Mouse (Mus musculus) midbrain, embryonic 16.5 days (tissue): ENCODE measurements around the gene Atp13a2. TPM values are rescaled to one million over a fixed set of nuclear protein-coding genes. Genes with fewer than 3 reads are reported as not detected.
A peak's percentile ranks its signal among the peaks of the same experiment; 100 is the strongest.

Experiments
- ATAC-seq: fragments of 200-750 bp; cut with Nextera tagmentation; 2 replicates; pipeline ENCODE4 v1.8.0; 2017; ENCODE audit warnings: moderate TSS enrichment
- H3K27ac ChIP-seq: fragments of 300-500 bp; sonication (generic); 2 replicates; pipeline ENCODE4 v1.5.1; 2014; ENCODE audit warnings: mild to moderate bottlenecking, low read length, mixed read lengths
- H3K27me3 ChIP-seq: fragments of 300-500 bp; sonication (generic); 2 replicates; pipeline ENCODE4 v1.6.1; 2014; ENCODE audit warnings: low read depth, low read length, mixed read lengths; ENCODE audit not compliant: control insufficient read depth, insufficient read depth
- H3K36me3 ChIP-seq: fragments of 300-500 bp; sonication (generic); 2 replicates; pipeline ENCODE4 v1.6.1; 2014; ENCODE audit warnings: mild to moderate bottlenecking, low read length, moderate library complexity, mixed read lengths; ENCODE audit not compliant: control insufficient read depth, insufficient read depth
- H3K4me1 ChIP-seq: fragments of 300-500 bp; sonication (generic); 2 replicates; pipeline ENCODE4 v1.6.1; 2014; ENCODE audit warnings: mild to moderate bottlenecking, low read length, mixed read lengths; ENCODE audit not compliant: control insufficient read depth, insufficient read depth
- H3K4me2 ChIP-seq: fragments of 300-500 bp; sonication (generic); 2 replicates; pipeline ENCODE4 v1.6.1; 2014; ENCODE audit warnings: mild to moderate bottlenecking, low read length, mixed read lengths
- H3K4me3 ChIP-seq: fragments of 300-500 bp; sonication (generic); 2 replicates; pipeline ENCODE4 v1.5.1; 2014; ENCODE audit warnings: low read depth, mild to moderate bottlenecking, low read length, moderate library complexity, mixed read lengths
- H3K9ac ChIP-seq: fragments of 300-500 bp; sonication (generic); 2 replicates; pipeline ENCODE4 v1.6.1; 2014; ENCODE audit warnings: low read depth, low read length, mixed read lengths
- H3K9me3 ChIP-seq: fragments of 300-500 bp; sonication (generic); replicated peaks from 2 replicates; pipeline ENCODE4 v1.6.1; 2014; ENCODE audit warnings: mild to moderate bottlenecking, low read length, mixed read lengths; ENCODE audit not compliant: control insufficient read depth, poor library complexity, severe bottlenecking
- WGBS: fragments of 180-500 bp; shearing (Covaris S2); extraction: QIAGEN DNeasy Blood & Tissue Kit; methylation state at CpG from one replicate; pipeline ENCODE4 v1.1.7; 2014; 5-methylcytosine and 5-hydroxymethylcytosine counted together
- polyA plus RNA-seq: library from polyadenylated mRNA; unstranded; fragments of >200 nt; fragmentation: Nextera tagmentation; extraction: Ambion mirVana; gene quantifications from 2 replicates; pipeline ENCODE4 v1.2.1, GENCODE M21; 2015

The Atp13a2 gene
- polyA plus RNA-seq, 1 experiment from 2014 or later, result 190 TPM

- Histone ChIP-seq H3K4me2 (no peak overlapping the region), H3K4me3 (no peak overlapping the region), H3K9ac (no peak overlapping the region), H3K27me3 (no peaks in the 10 kb centered on the region), H3K27ac (no peak overlapping the region), H3K4me1 (peaks cover 6% of the 10 kb centered on the region), H3K9me3 (no peaks in the 10 kb centered on the region), H3K36me3 (peaks cover 61% of the 10 kb centered on the region)
- no peak for ATAC-seq
- 87% methylated on average over 13 of the region's 13 CpGs for WGBS
Observed at GRCm38 (mm10) chr4:141005983-141006382, 19.3 kb downstream of the Atp13a2 start.

GRCm38 (mm10) chr4:141008028-141008427, 21.4 kb downstream of the Atp13a2 start:
- Histone ChIP-seq H3K27me3 (no peaks in the 10 kb centered on the region), H3K9me3 (no peaks in the 10 kb centered on the region), H3K4me2 (no peak overlapping the region), H3K9ac (no peak overlapping the region), H3K4me1 (peaks cover 22% of the 10 kb centered on the region), H3K27ac (no peak overlapping the region), H3K36me3 (peaks cover 44% of the 10 kb centered on the region), H3K4me3 (no peak overlapping the region)
- no peak for ATAC-seq
- WGBS, result 89% methylated on average over 8 of the region's 8 CpGs

GRCm38 (mm10) chr4:141010118-141010517, 23.4 kb downstream of the Atp13a2 start, which contains the start of gene Mfap2:
Gene Mfap2, plus strand, starts transcription at chr4:141010418.
- WGBS, result 16% methylated on average over 7 of the region's 7 CpGs
- Histone ChIP-seq H3K4me3 (peak within 1 kb of the TSS; percentile 78), H3K4me2 (peak within 1 kb of the TSS; percentile 95), H3K9ac (peak within 1 kb of the TSS; percentile 88), H3K27me3 (no peaks in the 10 kb centered on the region), H3K9me3 (no peaks in the 10 kb centered on the region), H3K4me1 (peaks cover 24% of the 10 kb centered on the region), H3K27ac (peak within 1 kb of the TSS; percentile 80), H3K36me3 (peaks cover 32% of the 10 kb centered on the region)
- no peak for ATAC-seq

GRCm38 (mm10) chr4:141010526-141010925, 23.9 kb downstream of the Atp13a2 start:
- no peaks in the 10 kb centered on the region for H3K9me3 ChIP-seq
- H3K4me2 ChIP-seq, result peak overlapping the region; percentile 95
- H3K27ac ChIP-seq, result peak overlapping the region; percentile 80
- peak; percentile 84 for ATAC-seq
- WGBS, result 0% methylated on average over 25 of the region's 26 CpGs
- peaks cover 24% of the 10 kb centered on the region for H3K4me1 ChIP-seq
- no peaks in the 10 kb centered on the region for H3K27me3 ChIP-seq
- H3K4me3 ChIP-seq, result peak overlapping the region; percentile 78
- peaks cover 29% of the 10 kb centered on the region for H3K36me3 ChIP-seq
- peak overlapping the region; percentile 88 for H3K9ac ChIP-seq

- peak overlapping the region; percentile 95 for H3K4me2 ChIP-seq
- WGBS, result under 1% methylated on average over 17 of the region's 17 CpGs
- peaks cover 24% of the 10 kb centered on the region for H3K36me3 ChIP-seq
- H3K4me3 ChIP-seq, result peak overlapping the region; percentile 78
- peak; percentile 19; the same call in 1 of the 2 replicates for ATAC-seq
- peaks cover 24% of the 10 kb centered on the region for H3K4me1 ChIP-seq
- H3K9ac ChIP-seq, result peak overlapping the region; percentile 88
- H3K27ac ChIP-seq, result peak overlapping the region; percentile 80
- no peaks in the 10 kb centered on the region for H3K27me3 ChIP-seq
- H3K9me3 ChIP-seq, result no peaks in the 10 kb centered on the region
Observed at GRCm38 (mm10) chr4:141010941-141011429, 24.3 kb downstream of the Atp13a2 start.

- no peaks in the 10 kb centered on the region for H3K9me3 ChIP-seq
- peaks cover 16% of the 10 kb centered on the region for H3K36me3 ChIP-seq
- 34% methylated on average over 14 of the region's 14 CpGs for WGBS
- H3K27ac ChIP-seq, result peak overlapping the region; percentile 80
- H3K9ac ChIP-seq, result peak overlapping the region; percentile 88
- H3K4me3 ChIP-seq, result peak overlapping the region; percentile 78
- H3K4me2 ChIP-seq, result peak overlapping the region; percentile 95
- H3K4me1 ChIP-seq, result peaks cover 24% of the 10 kb centered on the region
- ATAC-seq, result no peak
- H3K27me3 ChIP-seq, result no peaks in the 10 kb centered on the region
Observed at GRCm38 (mm10) chr4:141011556-141012328, 25.1 kb downstream of the Atp13a2 start.

- Histone ChIP-seq H3K9ac (peak overlapping the region; percentile 88), H3K4me3 (no peak overlapping the region), H3K4me1 (peaks cover 26% of the 10 kb centered on the region), H3K27me3 (no peaks in the 10 kb centered on the region), H3K27ac (peak overlapping the region; percentile 44; the same call in 1 of the 2 replicates), H3K9me3 (no peaks in the 10 kb centered on the region), H3K4me2 (peak overlapping the region; percentile 95; the same call in 1 of the 2 replicates), H3K36me3 (peaks cover 11% of the 10 kb centered on the region)
- 64% methylated on average over 10 of the region's 10 CpGs for WGBS
- ATAC-seq, result no peak
Observed at GRCm38 (mm10) chr4:141012558-141012957, 25.9 kb downstream of the Atp13a2 start.

- Histone ChIP-seq H3K4me2 (no peak overlapping the region), H3K9me3 (no peaks in the 10 kb centered on the region), H3K9ac (no peak overlapping the region), H3K27ac (no peak overlapping the region), H3K4me1 (peaks cover 26% of the 10 kb centered on the region), H3K4me3 (no peak overlapping the region), H3K27me3 (no peaks in the 10 kb centered on the region), H3K36me3 (peaks cover 10% of the 10 kb centered on the region)
- ATAC-seq, result no peak
- WGBS, result 64% methylated on average over 8 of the region's 8 CpGs
Observed at GRCm38 (mm10) chr4:141014114-141014513, 27.4 kb downstream of the Atp13a2 start.

GRCm38 (mm10) chr4:141014856-141015255, 28.2 kb downstream of the Atp13a2 start:
- no peaks in the 10 kb centered on the region for H3K27me3 ChIP-seq
- H3K9me3 ChIP-seq, result no peaks in the 10 kb centered on the region
- no peak for ATAC-seq
- 89% methylated on average over 11 of the region's 11 CpGs for WGBS
- peaks cover 10% of the 10 kb centered on the region for H3K36me3 ChIP-seq
- no peak overlapping the region for H3K9ac ChIP-seq
- no peak overlapping the region for H3K4me2 ChIP-seq
- no peak overlapping the region for H3K27ac ChIP-seq
- H3K4me1 ChIP-seq, result peaks cover 26% of the 10 kb centered on the region
- no peak overlapping the region for H3K4me3 ChIP-seq
